Mouse (Mus musculus): ENCODE results near the gene Hivep3.

Gene Hivep3

GRCm38 (mm10) chr4:119950181-119950580 lies 216.6 kb downstream of the Hivep3 start:
- DNase-seq: no peak

- DNase-seq: no peak
These were observed 217.5 kb downstream of the Hivep3 start for GRCm38 (mm10) chr4:119951081-119951480.

DNA sequence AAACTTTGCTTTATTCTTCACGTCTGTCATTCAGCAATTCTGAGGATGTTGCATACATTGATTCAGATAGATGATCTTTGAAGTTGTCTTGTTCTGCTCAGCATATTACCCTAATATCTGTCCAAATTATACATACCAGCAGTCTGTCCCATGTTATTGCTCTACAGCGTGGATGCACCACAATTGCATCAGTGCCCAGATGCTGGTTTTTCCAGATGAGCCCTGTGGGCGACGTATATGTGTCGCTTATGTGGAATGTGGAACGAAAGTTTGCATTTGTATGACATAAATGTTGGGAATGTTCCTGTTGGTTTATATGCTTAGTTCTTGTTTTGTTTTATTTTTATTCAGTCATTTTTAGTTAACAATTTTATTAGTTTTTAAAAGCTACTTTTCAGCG lies 221.4 kb downstream of the Hivep3 start:
- DNase-seq: no peak

- no peak for DNase-seq
These were observed 224.4 kb downstream of the Hivep3 start for GRCm38 (mm10) chr4:119957970-119958369.

DNA sequence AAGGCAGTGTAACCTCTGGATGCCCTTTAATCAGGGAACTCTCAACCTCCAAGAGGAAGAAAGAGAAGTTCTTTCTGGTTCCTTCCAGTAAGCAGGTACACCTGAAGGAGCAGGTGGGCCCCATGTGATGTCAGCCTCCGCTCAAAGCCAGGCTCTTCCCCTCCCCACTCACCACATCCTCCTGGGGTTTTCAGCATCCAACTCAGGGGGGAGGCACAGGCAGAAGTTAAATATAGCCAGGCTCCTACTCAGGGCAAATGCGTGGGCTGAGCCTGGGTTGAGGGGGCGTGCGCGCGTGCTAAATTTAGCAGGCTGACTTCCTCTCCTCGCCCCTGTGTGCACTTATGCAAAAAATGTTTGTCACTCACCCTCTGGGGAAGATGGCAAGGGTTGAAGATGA lies 225.7 kb downstream of the Hivep3 start:
- peak; percentile 83 to 89 for DNase-seq

DNA sequence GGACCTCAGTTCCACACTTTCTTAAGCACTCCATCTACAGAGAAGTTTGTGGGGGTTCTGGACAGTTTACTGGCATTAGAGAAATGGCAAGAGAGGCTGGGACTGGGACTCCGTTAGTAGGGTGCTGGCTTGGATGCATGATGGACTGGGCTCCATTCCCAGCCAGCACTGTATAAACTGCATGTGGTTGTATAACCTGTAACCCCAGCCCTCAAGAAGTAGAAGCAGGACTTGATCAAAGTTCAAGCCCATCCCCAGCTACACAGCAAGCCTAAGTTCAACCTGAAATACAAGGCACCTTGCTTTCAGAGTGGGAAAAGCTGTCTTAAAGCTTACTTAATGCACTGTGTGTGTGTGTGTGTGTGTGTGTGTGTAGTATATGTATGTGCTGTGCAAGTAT lies 226.3 kb downstream of the Hivep3 start:
- DNase-seq: no peak

- no peak for DNase-seq
These were observed 226.9 kb downstream of the Hivep3 start for GRCm38 (mm10) chr4:119960523-119960922.

GRCm38 (mm10) chr4:119961164-119961563 lies 227.6 kb downstream of the Hivep3 start:
- no peak for DNase-seq

DNA sequence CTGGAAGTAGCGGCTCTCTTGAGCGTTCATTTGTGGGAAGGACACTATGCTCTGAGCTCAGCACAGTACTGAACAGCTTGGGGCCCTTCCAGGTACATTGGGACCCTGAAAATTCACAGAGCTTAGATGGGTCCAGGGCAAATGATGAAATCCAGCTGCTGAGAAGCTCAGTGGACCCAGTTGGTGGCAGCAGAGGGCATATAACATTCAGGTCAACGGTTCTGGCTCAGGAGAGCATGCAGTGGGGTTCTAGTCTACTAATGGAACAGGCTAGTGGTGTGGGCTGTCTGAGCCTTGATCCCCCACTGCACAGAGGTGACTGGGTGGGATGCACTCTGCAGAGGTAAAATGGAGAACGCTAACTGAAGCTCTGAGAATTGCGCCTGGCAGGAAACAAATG lies 228.5 kb downstream of the Hivep3 start:
- no peak for DNase-seq

GRCm38 (mm10) chr4:119966105-119967072 lies 232.8 kb downstream of the Hivep3 start:
- DNase-seq: no peak

GRCm38 (mm10) chr4:119967073-119967608 lies 233.6 kb downstream of the Hivep3 start:
- no peak for DNase-seq

- DNase-seq: no peak
These were observed 234.1 kb downstream of the Hivep3 start for GRCm38 (mm10) chr4:119967636-119968035.

GRCm38 (mm10) chr4:119968071-119968470 lies 234.5 kb downstream of the Hivep3 start:
- DNase-seq: no peak

- DNase-seq: no peak
These were observed 235.3 kb downstream of the Hivep3 start for GRCm38 (mm10) chr4:119968887-119969286.

GRCm38 (mm10) chr4:119970166-119970565 lies 236.6 kb downstream of the Hivep3 start:
- DNase-seq: no peak

DNA sequence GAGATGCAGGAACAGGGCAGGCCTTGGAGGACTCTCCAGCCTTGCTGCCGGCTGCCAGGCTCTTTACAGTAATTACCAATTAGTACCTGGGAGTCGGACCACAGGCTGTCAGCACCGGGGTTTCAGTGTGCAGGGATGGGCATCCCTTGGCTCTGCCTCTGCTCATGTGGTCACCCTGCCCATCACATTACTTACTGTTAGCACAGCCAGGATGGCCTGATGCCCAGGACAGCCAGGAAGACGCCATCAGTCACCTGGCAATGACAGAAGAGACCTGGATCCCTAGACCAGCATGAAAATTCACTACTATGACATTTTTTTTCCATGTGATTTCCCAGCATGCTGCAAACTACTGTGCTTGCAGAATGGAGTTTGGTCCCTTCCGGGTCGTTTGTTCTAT lies 238.8 kb downstream of the Hivep3 start:
- DNase-seq: no peak

GRCm38 (mm10) chr4:119973729-119974605 lies 240.4 kb downstream of the Hivep3 start:
- no peak for DNase-seq

DNA sequence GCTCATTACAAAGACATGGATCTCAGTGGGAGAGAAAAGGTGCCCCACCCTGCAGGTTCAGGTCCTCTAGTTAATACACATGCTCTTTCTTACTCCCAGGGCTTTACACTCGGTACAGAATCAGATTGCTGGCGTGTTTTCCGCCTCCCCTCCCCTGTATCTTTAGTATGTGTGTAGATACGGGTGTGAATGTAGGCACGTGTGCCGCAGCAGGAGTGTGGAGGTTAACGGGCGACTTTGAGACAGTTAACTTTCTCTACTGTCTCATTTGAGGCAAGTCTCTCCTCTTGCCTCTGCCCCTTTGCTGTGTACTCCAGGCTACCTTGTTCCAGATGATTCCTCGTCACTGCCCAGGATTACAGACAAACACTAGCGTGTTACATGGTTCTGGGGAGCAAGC lies 241.7 kb downstream of the Hivep3 start:
- no peak for DNase-seq

DNA sequence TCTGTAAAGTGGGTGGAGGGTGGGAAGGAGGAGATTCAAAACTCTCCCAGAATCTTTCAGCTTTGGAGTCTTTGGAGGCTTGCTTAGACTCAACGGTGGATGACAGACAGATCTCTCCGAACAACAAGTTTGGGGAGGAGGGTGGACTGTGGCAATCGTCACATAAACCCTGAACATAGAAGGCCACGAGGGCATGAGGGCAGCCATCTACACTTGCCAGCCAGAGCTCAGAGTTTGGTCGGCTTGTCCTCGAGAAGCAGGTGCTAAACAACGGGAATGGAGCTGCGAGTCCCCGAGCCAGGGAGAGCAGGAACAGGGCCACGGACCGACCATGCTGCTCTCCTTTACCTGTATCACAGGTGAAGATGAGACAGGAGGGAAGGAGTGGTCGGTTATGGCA lies 242.2 kb downstream of the Hivep3 start:
- DNase-seq: no peak

DNA sequence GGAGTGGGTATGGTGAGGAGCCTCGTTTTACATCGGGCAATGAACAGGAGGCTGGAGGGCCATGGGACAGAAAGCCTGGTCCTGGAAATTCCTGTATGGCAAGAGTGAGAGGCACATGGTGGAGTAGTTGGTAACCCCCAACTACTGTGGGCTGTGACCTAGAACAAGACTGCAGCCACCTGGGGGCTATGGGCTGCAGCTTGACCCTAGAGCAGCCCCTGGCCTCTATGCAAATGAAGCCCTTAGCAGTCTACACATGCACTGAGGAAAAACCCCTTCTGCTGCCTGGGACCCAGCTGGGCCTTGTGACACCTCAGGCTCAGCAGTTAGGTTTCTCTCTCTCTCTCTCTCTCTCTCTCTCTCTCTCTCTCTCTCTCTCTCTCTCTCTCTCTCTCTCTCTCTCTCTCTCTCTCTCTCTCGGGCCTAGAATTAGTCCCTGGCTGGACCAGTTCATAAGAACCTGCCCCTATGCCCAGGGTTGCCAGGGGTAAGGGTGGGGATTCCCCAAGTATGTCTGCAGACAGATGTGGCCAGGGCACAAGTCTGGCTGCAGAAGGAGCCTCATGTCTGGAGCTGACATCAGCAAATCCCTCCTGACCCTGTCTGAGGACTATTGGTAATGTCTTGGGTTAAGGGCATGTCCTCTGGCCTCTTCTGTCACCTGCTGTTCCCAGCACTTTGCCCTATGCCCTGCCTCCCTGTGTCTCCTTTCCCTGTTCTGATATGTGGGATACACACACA lies 243.0 kb downstream of the Hivep3 start:
- no peak for DNase-seq

GRCm38 (mm10) chr4:119977817-119978491 lies 244.4 kb downstream of the Hivep3 start:
- DNase-seq: no peak

- DNase-seq: no peak
These were observed 245.8 kb downstream of the Hivep3 start for GRCm38 (mm10) chr4:119979238-119979829.

Measured in thymus, adult 18-20 months (tissue).